Mouse (Mus musculus) bone marrow, adult 2 months (tissue): ENCODE data around the gene Rgl3. TPM values are rescaled to one million over a fixed set of nuclear protein-coding genes. Genes with fewer than 3 reads are reported as not detected.
A peak's percentile ranks its signal among the peaks of the same experiment; 100 is the strongest.

Experiments
- H3K27ac ChIP-seq: fragments of 200-500 bp; 2 replicates; pipeline ENCODE4 v1.5.1; 2012; ENCODE audit warnings: low read depth, mild to moderate bottlenecking, control low read depth, inconsistent platforms, low read length; ENCODE audit not compliant: control insufficient read depth, poor library complexity, insufficient read depth
- H3K4me1 ChIP-seq: fragments of 200-500 bp; 2 replicates; pipeline ENCODE4 v1.6.1; 2011; ENCODE audit warnings: low read length; ENCODE audit not compliant: control insufficient read depth, insufficient read depth
- H3K4me3 ChIP-seq: fragments of 200-500 bp; replicated peaks from 2 replicates; pipeline ENCODE3; 2011; ENCODE audit warnings: mild to moderate bottlenecking, low read depth, low read length, control low read depth; ENCODE audit not compliant: control insufficient read depth
- CTCF ChIP-seq: fragments of 200-500 bp; IDR thresholded peaks from 2 replicates; pipeline ENCODE4 v1.5.1; 2011; ENCODE audit warnings: low read length, control low read depth; ENCODE audit not compliant: control insufficient read depth, insufficient read depth
- POLR2A ChIP-seq: fragments of 200-500 bp; IDR thresholded peaks from 2 replicates; pipeline ENCODE4 v1.6.1; 2011; ENCODE audit warnings: low read depth, mild to moderate bottlenecking, control low read depth, low read length, borderline replicate concordance; ENCODE audit not compliant: control insufficient read depth
- WGBS: fragments of 180-500 bp; shearing (Covaris S2); methylation state at CpG from one replicate; pipeline ENCODE4 v1.1.7; 2018; 5-methylcytosine and 5-hydroxymethylcytosine counted together
- polyA plus RNA-seq: library from polyadenylated mRNA; stranded (reverse); fragments of >200 nt; gene quantifications from 2 replicates; pipeline ENCODE4 v1.2.4, GENCODE M21; 2011; ENCODE audit warnings: low replicate concordance; ENCODE audit not compliant: missing spikeins, insufficient read depth, insufficient read length

Gene Rgl3
- polyA plus RNA-seq, 1 experiment, result 5.0 TPM

GRCm38 (mm10) chr9:21948146-21948545, 41.1 kb downstream of the Rgl3 start:
- no peak overlapping the region for H3K4me3 ChIP-seq
- TF ChIP-seq POLR2A (no peak), CTCF (no peak)
- no peaks in the 10 kb centered on the region for H3K4me1 ChIP-seq
- 49% methylated on average over 8 of the region's 8 CpGs for WGBS
- no peak overlapping the region for H3K27ac ChIP-seq

- Histone ChIP-seq H3K27ac (no peak overlapping the region), H3K4me1 (no peaks in the 10 kb centered on the region), H3K4me3 (no peak overlapping the region)
- TF ChIP-seq POLR2A, result no peak
- TF ChIP-seq CTCF, result no peak
- WGBS, result 3% methylated on average over 28 of the region's 28 CpGs
Measured at GRCm38 (mm10) chr9:21947540-21948130, 41.6 kb downstream of the Rgl3 start.

- no peak overlapping the region for H3K27ac ChIP-seq
- WGBS, result 55% methylated on average over 23 of the region's 23 CpGs
- TF ChIP-seq POLR2A (no peak), CTCF (no peak)
- no peaks in the 10 kb centered on the region for H3K4me1 ChIP-seq
- H3K4me3 ChIP-seq, result no peak overlapping the region
Measured at GRCm38 (mm10) chr9:21944267-21944666, 45.0 kb downstream of the Rgl3 start.

- Histone ChIP-seq H3K27ac (no peak overlapping the region), H3K4me1 (no peaks in the 10 kb centered on the region), H3K4me3 (no peak overlapping the region)
- WGBS, result 70% methylated on average over 12 of the region's 12 CpGs
- TF ChIP-seq CTCF (no peak), POLR2A (no peak)
Measured at GRCm38 (mm10) chr9:21943638-21944037, 45.6 kb downstream of the Rgl3 start.

- Histone ChIP-seq H3K4me1 (no peaks in the 10 kb centered on the region), H3K27ac (no peak overlapping the region), H3K4me3 (no peak overlapping the region)
- WGBS, result 70% methylated on average over 12 of the region's 12 CpGs
- TF ChIP-seq CTCF, result no peak
- TF ChIP-seq POLR2A, result no peak
Measured at GRCm38 (mm10) chr9:21943046-21943445, 46.2 kb downstream of the Rgl3 start.

- no peak for TF ChIP-seq CTCF
- TF ChIP-seq POLR2A, result no peak
- Histone ChIP-seq H3K4me1 (no peaks in the 10 kb centered on the region), H3K4me3 (no peak overlapping the region), H3K27ac (no peak overlapping the region)
- WGBS, result 80% methylated on average over 4 of the region's 4 CpGs
Measured at GRCm38 (mm10) chr9:21938234-21938855, 50.9 kb downstream of the Rgl3 start.

- 86% methylated on average over 4 of the region's 4 CpGs for WGBS
- no peak overlapping the region for H3K4me3 ChIP-seq
- H3K4me1 ChIP-seq, result no peaks in the 10 kb centered on the region
Measured at GRCm38 (mm10) chr9:21937711-21938175, 51.5 kb downstream of the Rgl3 start.

GRCm38 (mm10) chr9:21936692-21937570, 52.3 kb downstream of the Rgl3 start, which contains the start of gene Plppr2:
Plppr2 (plus strand) TSS chr9:21937033.
- no peak for TF ChIP-seq CTCF
- no peak for TF ChIP-seq POLR2A
- Histone ChIP-seq H3K4me3 (peak within 1 kb of the TSS; percentile 49), H3K4me1 (no peaks in the 10 kb centered on the region), H3K27ac (peak within 1 kb of the TSS; percentile 22; the same call in 1 of the 2 replicates)
- WGBS, result 4% methylated on average over 43 of the region's 43 CpGs

More at GRCm38 (mm10) chr9:21937711-21938175, 51.5 kb downstream of the Rgl3 start:
- TF ChIP-seq CTCF (no peak), POLR2A (no peak)
- H3K27ac ChIP-seq, result no peak overlapping the region
